Mouse (Mus musculus): ENCODE data around the gene Adcy9.

- TF ChIP-seq EP300 (IDR thresholded peaks at IDR 0.05; ENCODE audit: low read depth) (no peak), CTCF (IDR thresholded peaks at IDR 0.05; ENCODE audit: low read depth) (no peak)
Measured at GRCm38 (mm10) chr16:4276621-4277020, 143.7 kb downstream of the Adcy9 start.
